Mouse (Mus musculus): ENCODE measurements around the gene Zfp989. TPM values are rescaled to one million over a fixed set of nuclear protein-coding genes. Genes with fewer than 3 reads are reported as not detected.
"Not testable (repeated sequence)": the region's sequence is repeated elsewhere in the genome, so short reads cannot be mapped to it uniquely, and the experiment has no call there.

The Zfp989 gene
- 50.9 and 62.8 TPM in 2 replicates for polyA plus RNA-seq (2011; ENCODE audit: insufficient read depth, insufficient read length, low read depth, missing spikeins)

DNA sequence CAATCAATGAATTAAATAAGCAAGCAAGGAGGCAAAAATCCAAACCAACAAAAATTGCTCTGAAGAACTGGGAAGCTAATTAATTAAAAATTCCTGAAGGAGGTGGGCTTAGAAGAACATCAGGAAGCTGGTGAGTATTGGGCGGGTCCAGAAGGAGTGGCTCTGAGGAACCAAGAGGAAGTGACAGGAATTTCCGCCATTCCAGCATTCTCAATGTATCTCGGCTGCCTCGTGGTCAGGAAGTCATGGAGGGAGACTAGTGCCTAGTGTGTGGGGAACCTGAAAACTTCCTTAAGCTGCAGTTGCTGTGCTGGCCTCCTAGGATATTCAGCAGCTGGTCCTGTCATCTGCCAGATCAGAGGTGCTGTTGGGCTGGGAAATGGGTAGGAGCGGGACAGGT is at the start of gene Zfp989:
Gene Zfp989, plus strand, starts transcription at position 220 of the 400 bp plus-strand sequence.
- H3K9me3 ChIP-seq (replicated peaks; ENCODE audit: control insufficient read depth, insufficient read depth, low read length, poor library complexity, severe bottlenecking); H3K36me3 ChIP-seq (ENCODE audit: control insufficient read depth, insufficient read depth, low read length, poor library complexity, severe bottlenecking); H3K27ac ChIP-seq (ENCODE audit: insufficient read depth, low read length); H3K27me3 ChIP-seq (ENCODE audit: control insufficient read depth, insufficient read depth, low read length, poor library complexity, severe bottlenecking); H3K4me1 ChIP-seq (ENCODE audit: control insufficient read depth, insufficient read depth, low read length): not testable (repeated sequence)
- H3K9ac ChIP-seq (ENCODE audit: low read depth, poor library complexity, severe bottlenecking), result peak within 1 kb of the TSS; percentile 66; the same call in 1 of the 2 replicates
- peak within 1 kb of the TSS; percentile 78 for H3K4me3 ChIP-seq (ENCODE audit: low read depth, low read length)

DNA sequence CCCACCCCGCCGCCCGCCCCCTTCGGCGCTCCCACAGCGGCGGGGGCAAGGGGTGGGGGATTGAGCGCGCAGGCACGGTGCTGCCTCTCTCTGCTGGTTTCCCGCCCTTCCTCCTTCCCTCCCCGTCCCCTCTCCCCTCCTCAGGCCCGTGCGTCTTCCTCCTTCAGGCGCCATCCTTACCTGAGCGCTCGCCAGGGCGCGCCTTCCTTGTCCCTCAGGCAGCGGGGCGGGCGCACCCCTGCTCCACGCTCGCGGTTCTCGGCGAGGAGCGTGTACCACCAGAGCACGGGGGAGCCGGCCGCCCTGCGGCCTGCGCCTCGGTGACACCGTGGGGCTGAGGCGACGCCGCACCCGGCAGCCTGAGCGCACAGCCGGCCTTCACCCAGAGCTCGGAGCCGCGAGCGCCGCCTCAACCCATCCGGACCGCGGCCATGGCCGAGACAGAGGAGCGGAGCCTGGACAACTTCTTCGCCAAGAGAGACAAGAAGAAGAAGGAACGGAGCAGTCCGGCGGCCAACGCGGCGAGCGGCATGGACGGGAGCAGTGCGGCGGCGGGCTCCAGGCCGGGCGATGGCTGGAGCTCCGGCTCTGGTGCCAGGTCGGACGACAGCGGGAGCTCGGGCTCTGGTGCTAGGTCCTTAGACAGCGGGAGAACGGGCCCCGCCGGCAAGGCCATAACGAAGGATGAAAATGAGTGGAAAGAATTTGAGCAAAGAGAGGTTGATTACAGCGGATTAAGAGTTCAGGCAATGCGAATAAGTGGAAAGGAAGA is 39.3 kb upstream of the Zfp989 start:
- no peaks in the 10 kb centered on the region for H3K9me3 ChIP-seq (replicated peaks; ENCODE audit: control insufficient read depth, insufficient read depth, low read length, poor library complexity, severe bottlenecking)
- H3K9ac ChIP-seq (ENCODE audit: low read depth, poor library complexity, severe bottlenecking), result peak overlapping the region; percentile 90
- no peaks in the 10 kb centered on the region for H3K27me3 ChIP-seq (ENCODE audit: control insufficient read depth, insufficient read depth, low read length, poor library complexity, severe bottlenecking)
- H3K4me1 ChIP-seq (ENCODE audit: control insufficient read depth, insufficient read depth, low read length), result no peaks in the 10 kb centered on the region
- H3K27ac ChIP-seq (ENCODE audit: insufficient read depth, low read length), result no peak overlapping the region
- H3K4me3 ChIP-seq (ENCODE audit: low read depth, low read length), result peak overlapping the region; percentile 82
- no peaks in the 10 kb centered on the region for H3K36me3 ChIP-seq (ENCODE audit: control insufficient read depth, insufficient read depth, low read length, poor library complexity, severe bottlenecking)
- TF ChIP-seq CTCF (IDR thresholded peaks at IDR 0.05; ENCODE audit: low read depth, low read length) (no peak), POLR2A (IDR thresholded peaks at IDR 0.05; ENCODE audit: insufficient read depth, low read length) (peak; percentile 58), EP300 (IDR thresholded peaks at IDR 0.05; ENCODE audit: insufficient read depth, low read depth, low read length) (0 out of 2 replicates have a peak, but pooled peaks have one; percentile 18)

DNA sequence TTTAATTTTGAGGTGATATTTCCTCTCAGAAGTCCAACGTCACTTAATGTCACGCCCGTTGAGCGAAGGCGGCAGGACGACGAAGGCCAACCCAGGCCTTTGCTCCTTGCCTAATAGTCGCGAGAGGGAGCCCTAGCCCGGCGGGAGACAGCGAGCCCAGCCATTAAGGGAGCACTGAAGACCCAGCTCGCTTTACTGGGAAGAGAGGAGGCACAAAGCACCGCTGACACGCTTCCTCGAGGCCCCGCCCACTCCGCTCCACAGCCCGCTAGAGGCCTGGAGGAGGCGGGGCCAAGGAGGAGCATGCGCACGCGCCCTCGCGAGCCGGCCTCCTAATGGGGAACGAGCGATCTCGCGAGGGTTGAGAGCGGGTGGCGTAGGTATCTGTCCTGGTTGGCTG is 30.1 kb upstream of the Zfp989 start:
- not testable (repeated sequence) for H3K36me3 ChIP-seq (ENCODE audit: control insufficient read depth, insufficient read depth, low read length, poor library complexity, severe bottlenecking)
- peak; percentile 34 for TF ChIP-seq CTCF (IDR thresholded peaks at IDR 0.05; ENCODE audit: low read depth, low read length)

GRCm38 (mm10) chr4:146976581-146976980 is 4.8 kb downstream of the Zfp989 start:
- H3K9ac ChIP-seq (ENCODE audit: low read depth, poor library complexity, severe bottlenecking); H3K27me3 ChIP-seq (ENCODE audit: control insufficient read depth, insufficient read depth, low read length, poor library complexity, severe bottlenecking); H3K9me3 ChIP-seq (replicated peaks; ENCODE audit: control insufficient read depth, insufficient read depth, low read length, poor library complexity, severe bottlenecking); H3K4me1 ChIP-seq (ENCODE audit: control insufficient read depth, insufficient read depth, low read length); H3K4me3 ChIP-seq (ENCODE audit: low read depth, low read length); H3K36me3 ChIP-seq (ENCODE audit: control insufficient read depth, insufficient read depth, low read length, poor library complexity, severe bottlenecking); H3K27ac ChIP-seq (ENCODE audit: insufficient read depth, low read length): not testable (repeated sequence)

More for the DNA sequence above, 30.1 kb upstream of the Zfp989 start:
- H3K27me3 ChIP-seq (ENCODE audit: control insufficient read depth, insufficient read depth, low read length, poor library complexity, severe bottlenecking); H3K27ac ChIP-seq (ENCODE audit: insufficient read depth, low read length); H3K4me1 ChIP-seq (ENCODE audit: control insufficient read depth, insufficient read depth, low read length); H3K9ac ChIP-seq (ENCODE audit: low read depth, poor library complexity, severe bottlenecking); H3K9me3 ChIP-seq (replicated peaks; ENCODE audit: control insufficient read depth, insufficient read depth, low read length, poor library complexity, severe bottlenecking): not testable (repeated sequence)
- peak overlapping the region; percentile 4; the same call in 1 of the 2 replicates for H3K4me3 ChIP-seq (ENCODE audit: low read depth, low read length)

DNA sequence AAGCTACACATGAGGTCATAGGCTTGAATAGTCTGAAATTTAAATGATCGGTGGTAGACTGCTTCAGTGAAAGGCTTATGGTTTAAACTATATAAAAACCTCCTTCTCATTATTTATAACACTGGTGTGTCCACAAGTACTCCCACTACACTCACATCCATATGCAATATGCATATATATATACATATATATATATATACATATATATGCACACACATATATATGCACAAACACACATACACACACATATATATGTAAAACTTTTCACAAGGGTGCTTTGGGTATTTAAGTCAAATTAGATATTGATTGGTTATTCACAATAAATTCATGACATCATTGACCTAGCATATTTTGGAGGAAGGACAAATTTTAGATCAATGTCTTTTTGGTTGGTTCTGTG is 46.6 kb downstream of the Zfp989 start:
- not testable (repeated sequence) for H3K9me3 ChIP-seq (replicated peaks; ENCODE audit: control insufficient read depth, insufficient read depth, low read length, poor library complexity, severe bottlenecking); H3K4me1 ChIP-seq (ENCODE audit: control insufficient read depth, insufficient read depth, low read length); H3K36me3 ChIP-seq (ENCODE audit: control insufficient read depth, insufficient read depth, low read length, poor library complexity, severe bottlenecking); H3K4me3 ChIP-seq (ENCODE audit: low read depth, low read length); H3K9ac ChIP-seq (ENCODE audit: low read depth, poor library complexity, severe bottlenecking); H3K27me3 ChIP-seq (ENCODE audit: control insufficient read depth, insufficient read depth, low read length, poor library complexity, severe bottlenecking); H3K27ac ChIP-seq (ENCODE audit: insufficient read depth, low read length)

DNA sequence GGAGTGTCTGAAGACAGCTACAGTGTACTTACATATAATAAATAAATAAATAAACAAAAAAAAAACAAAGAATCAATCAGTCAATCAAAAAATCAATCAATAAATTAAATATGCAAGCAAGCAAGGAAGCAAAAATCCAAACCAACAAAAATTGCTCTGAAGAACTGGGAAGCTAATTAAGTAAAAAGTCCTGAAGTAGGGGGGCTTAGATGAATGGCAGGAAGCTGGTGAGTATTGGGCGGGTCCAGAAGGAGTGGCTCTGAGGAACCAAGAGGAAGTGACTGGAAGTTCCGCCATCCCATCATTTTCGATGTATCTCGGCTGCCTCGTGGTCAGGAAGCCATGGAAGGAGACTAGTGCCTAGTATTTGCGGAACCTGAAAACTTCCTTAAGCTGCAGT is 49.8 kb downstream of the Zfp989 start, which contains the start of gene Rex2:
Gene Rex2, plus strand, starts transcription at position 301 of the 400 bp plus-strand sequence.
- not testable (repeated sequence) for H3K4me1 ChIP-seq (ENCODE audit: control insufficient read depth, insufficient read depth, low read length); H3K4me3 ChIP-seq (ENCODE audit: low read depth, low read length); H3K9me3 ChIP-seq (replicated peaks; ENCODE audit: control insufficient read depth, insufficient read depth, low read length, poor library complexity, severe bottlenecking); H3K27ac ChIP-seq (ENCODE audit: insufficient read depth, low read length); H3K36me3 ChIP-seq (ENCODE audit: control insufficient read depth, insufficient read depth, low read length, poor library complexity, severe bottlenecking); H3K27me3 ChIP-seq (ENCODE audit: control insufficient read depth, insufficient read depth, low read length, poor library complexity, severe bottlenecking); H3K9ac ChIP-seq (ENCODE audit: low read depth, poor library complexity, severe bottlenecking)

DNA sequence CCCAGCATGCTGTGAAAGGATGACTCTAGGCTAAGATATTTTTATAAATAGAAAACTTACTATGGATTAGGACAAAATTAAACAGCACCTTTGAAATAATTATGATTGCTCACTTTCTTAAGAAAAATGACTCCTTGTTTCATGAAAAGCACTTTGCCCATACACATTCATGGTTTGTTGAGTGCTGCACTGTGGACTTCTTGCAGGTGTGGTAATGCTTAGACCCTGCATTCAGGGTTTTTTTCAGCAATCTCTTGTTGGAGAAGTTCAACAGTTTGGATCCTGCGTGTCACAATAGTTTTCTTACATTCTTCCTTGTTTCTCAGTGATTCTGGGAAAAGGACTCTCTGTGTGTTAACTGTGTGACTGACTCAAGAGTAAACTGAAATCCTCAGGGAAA is 54.6 kb downstream of the Zfp989 start:
- not testable (repeated sequence) for H3K36me3 ChIP-seq (ENCODE audit: control insufficient read depth, insufficient read depth, low read length, poor library complexity, severe bottlenecking); H3K4me3 ChIP-seq (ENCODE audit: low read depth, low read length); H3K4me1 ChIP-seq (ENCODE audit: control insufficient read depth, insufficient read depth, low read length); H3K27me3 ChIP-seq (ENCODE audit: control insufficient read depth, insufficient read depth, low read length, poor library complexity, severe bottlenecking); H3K9me3 ChIP-seq (replicated peaks; ENCODE audit: control insufficient read depth, insufficient read depth, low read length, poor library complexity, severe bottlenecking); H3K9ac ChIP-seq (ENCODE audit: low read depth, poor library complexity, severe bottlenecking)
- peak overlapping the region; percentile 84 for H3K27ac ChIP-seq (ENCODE audit: insufficient read depth, low read length)

DNA sequence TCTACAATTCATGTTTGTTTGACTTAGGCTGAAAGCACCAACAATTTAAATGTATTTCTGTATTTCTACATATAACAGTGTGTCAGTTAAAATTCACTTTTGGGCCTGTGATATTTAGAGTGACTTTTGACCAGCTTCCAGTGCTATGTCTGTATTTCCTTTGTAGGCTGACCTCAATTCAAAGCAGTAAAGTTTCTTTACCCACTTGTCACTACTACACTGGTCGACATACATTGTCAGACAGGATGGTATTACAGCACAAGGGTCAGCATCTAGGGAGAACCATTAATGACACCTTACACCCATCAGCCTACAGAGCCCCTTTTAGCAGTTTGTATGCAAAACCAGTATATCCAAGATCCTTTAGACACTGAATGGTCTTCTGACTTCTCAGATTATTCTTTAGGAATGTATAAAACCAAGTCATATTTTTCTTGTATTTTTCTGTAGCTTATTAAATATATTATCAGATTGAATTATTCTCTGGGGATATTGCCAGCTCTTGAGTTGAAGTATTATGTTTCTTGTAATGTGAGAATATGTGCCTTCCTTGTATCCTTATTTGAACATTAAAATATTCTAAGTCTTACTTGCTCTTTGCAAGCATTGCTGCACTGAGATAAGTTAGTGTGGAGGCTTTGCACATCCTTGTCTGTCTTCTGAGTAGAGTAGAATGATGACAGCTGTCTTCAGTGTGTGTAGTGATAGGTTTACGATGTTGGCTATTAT is 59.7 kb downstream of the Zfp989 start:
- H3K9me3 ChIP-seq (replicated peaks; ENCODE audit: control insufficient read depth, insufficient read depth, low read length, poor library complexity, severe bottlenecking); H3K27ac ChIP-seq (ENCODE audit: insufficient read depth, low read length); H3K9ac ChIP-seq (ENCODE audit: low read depth, poor library complexity, severe bottlenecking); H3K4me1 ChIP-seq (ENCODE audit: control insufficient read depth, insufficient read depth, low read length); H3K27me3 ChIP-seq (ENCODE audit: control insufficient read depth, insufficient read depth, low read length, poor library complexity, severe bottlenecking); H3K4me3 ChIP-seq (ENCODE audit: low read depth, low read length); H3K36me3 ChIP-seq (ENCODE audit: control insufficient read depth, insufficient read depth, low read length, poor library complexity, severe bottlenecking): not testable (repeated sequence)
